Mouse (Mus musculus) stomach, embryonic 16.5 days (tissue): Measurements from ENCODE around the gene Vldlr. TPM values are rescaled to one million over a fixed set of nuclear protein-coding genes. Genes with fewer than 3 reads are reported as not detected.

Experiments used
- ATAC-seq: fragments of 200-750 bp; cut with Nextera tagmentation; 2 replicates; pipeline ENCODE4 v1.8.0; 2017; ENCODE audit warnings: moderate number of reproducible peaks, moderate TSS enrichment; ENCODE audit not compliant: insufficient read depth, low FRiP score
- H3K27ac ChIP-seq: fragments of 300-500 bp; sonication (generic); 2 replicates; pipeline ENCODE4 v1.5.1; 2014; ENCODE audit warnings: low read length
- H3K27me3 ChIP-seq: fragments of 300-500 bp; sonication (generic); 2 replicates; pipeline ENCODE4 v1.6.1; 2014; ENCODE audit warnings: low read length, control low read depth, mixed read lengths; ENCODE audit not compliant: control insufficient read depth, insufficient read depth
- H3K36me3 ChIP-seq: fragments of 300-500 bp; sonication (generic); 2 replicates; pipeline ENCODE4 v1.6.1; 2014; ENCODE audit warnings: low read length; ENCODE audit not compliant: control insufficient read depth, insufficient read depth
- H3K4me1 ChIP-seq: fragments of 300-500 bp; sonication (generic); 2 replicates; pipeline ENCODE4 v1.6.1; 2014; ENCODE audit warnings: low read length, control low read depth, mixed read lengths; ENCODE audit not compliant: control insufficient read depth, insufficient read depth
- H3K4me2 ChIP-seq: fragments of 300-500 bp; sonication (generic); 2 replicates; pipeline ENCODE4 v1.6.1; 2014; ENCODE audit warnings: low read depth, low read length, mixed read lengths
- H3K4me3 ChIP-seq: fragments of 300-500 bp; sonication (generic); replicated peaks from 2 replicates; pipeline ENCODE4 v1.5.1; 2014; ENCODE audit warnings: mild to moderate bottlenecking, low read length
- H3K9ac ChIP-seq: fragments of 300-500 bp; sonication (generic); 2 replicates; pipeline ENCODE4 v1.6.1; 2014; ENCODE audit warnings: low read length
- H3K9me3 ChIP-seq: fragments of 300-500 bp; sonication (generic); replicated peaks from 2 replicates; pipeline ENCODE4 v1.6.1; 2016; ENCODE audit warnings: low read length, control low read depth; ENCODE audit not compliant: control insufficient read depth
- WGBS: fragments of 180-500 bp; shearing (Covaris S2); extraction: QIAGEN DNeasy Blood & Tissue Kit; methylation state at CpG from one replicate; pipeline ENCODE4 v1.1.7; 2014; 5-methylcytosine and 5-hydroxymethylcytosine counted together
- polyA plus RNA-seq: library from polyadenylated mRNA; unstranded; fragments of >200 nt; fragmentation: Nextera tagmentation; extraction: Ambion mirVana; gene quantifications from 2 replicates; pipeline ENCODE4 v1.2.1, GENCODE M21; 2015

The Vldlr gene
- polyA plus RNA-seq, 1 experiment from 2014 or later, result 9.0 TPM

GRCm38 (mm10) chr19:27255678-27256077, 39.4 kb downstream of the Vldlr start:
- WGBS, result 78% methylated on average over 3 of the region's 3 CpGs

GRCm38 (mm10) chr19:27260102-27260501, 43.8 kb downstream of the Vldlr start:
- Histone ChIP-seq H3K9ac (no peak overlapping the region), H3K27ac (no peak overlapping the region), H3K9me3 (no peaks in the 10 kb centered on the region), H3K27me3 (no peaks in the 10 kb centered on the region), H3K4me2 (no peak overlapping the region), H3K4me3 (no peak overlapping the region), H3K4me1 (no peaks in the 10 kb centered on the region), H3K36me3 (no peaks in the 10 kb centered on the region)
- 53% methylated on average over 4 of the region's 4 CpGs for WGBS
- ATAC-seq, result no peak

More at GRCm38 (mm10) chr19:27255678-27256077, 39.4 kb downstream of the Vldlr start:
- H3K4me2 ChIP-seq, result no peak overlapping the region
- H3K9ac ChIP-seq, result no peak overlapping the region
- no peaks in the 10 kb centered on the region for H3K4me1 ChIP-seq
- H3K9me3 ChIP-seq, result no peaks in the 10 kb centered on the region
- no peak for ATAC-seq
- H3K27ac ChIP-seq, result no peak overlapping the region
- no peak overlapping the region for H3K4me3 ChIP-seq
- no peaks in the 10 kb centered on the region for H3K27me3 ChIP-seq
- no peaks in the 10 kb centered on the region for H3K36me3 ChIP-seq

- Histone ChIP-seq H3K27me3 (no peaks in the 10 kb centered on the region), H3K4me2 (no peak overlapping the region), H3K4me1 (no peaks in the 10 kb centered on the region), H3K4me3 (no peak overlapping the region), H3K9me3 (no peaks in the 10 kb centered on the region), H3K27ac (no peak overlapping the region), H3K9ac (no peak overlapping the region), H3K36me3 (no peaks in the 10 kb centered on the region)
- ATAC-seq, result no peak
- 83% methylated on average over 8 of the region's 8 CpGs for WGBS
Observed at GRCm38 (mm10) chr19:27260621-27261278, 44.5 kb downstream of the Vldlr start.

- H3K9ac ChIP-seq, result no peak overlapping the region
- ATAC-seq, result no peak
Observed at GRCm38 (mm10) chr19:27262141-27262540, 45.9 kb downstream of the Vldlr start.

GRCm38 (mm10) chr19:27273385-27273784, 57.1 kb downstream of the Vldlr start:
- no peak overlapping the region for H3K4me2 ChIP-seq
- no peak overlapping the region for H3K4me3 ChIP-seq
- H3K9me3 ChIP-seq, result no peaks in the 10 kb centered on the region
- no peaks in the 10 kb centered on the region for H3K36me3 ChIP-seq
- H3K9ac ChIP-seq, result no peak overlapping the region
- WGBS, result 60% methylated on average over 2 of the region's 2 CpGs
- no peak overlapping the region for H3K27ac ChIP-seq
- no peak for ATAC-seq
- H3K27me3 ChIP-seq, result no peaks in the 10 kb centered on the region
- no peaks in the 10 kb centered on the region for H3K4me1 ChIP-seq

More at GRCm38 (mm10) chr19:27262141-27262540, 45.9 kb downstream of the Vldlr start:
- no peak overlapping the region for H3K27ac ChIP-seq
- 84% methylated on average over 3 of the region's 3 CpGs for WGBS
- H3K4me2 ChIP-seq, result no peak overlapping the region
- no peaks in the 10 kb centered on the region for H3K9me3 ChIP-seq
- no peaks in the 10 kb centered on the region for H3K27me3 ChIP-seq
- no peaks in the 10 kb centered on the region for H3K36me3 ChIP-seq
- no peaks in the 10 kb centered on the region for H3K4me1 ChIP-seq
- H3K4me3 ChIP-seq, result no peak overlapping the region

GRCm38 (mm10) chr19:27274382-27274781, 58.1 kb downstream of the Vldlr start:
- no peaks in the 10 kb centered on the region for H3K36me3 ChIP-seq
- H3K9me3 ChIP-seq, result no peaks in the 10 kb centered on the region
- H3K4me3 ChIP-seq, result no peak overlapping the region
- no peak for ATAC-seq
- WGBS, result 81% methylated on average over 1 of the region's 1 CpGs
- no peak overlapping the region for H3K4me2 ChIP-seq
- H3K4me1 ChIP-seq, result no peaks in the 10 kb centered on the region
- no peak overlapping the region for H3K27ac ChIP-seq
- H3K27me3 ChIP-seq, result no peaks in the 10 kb centered on the region
- no peak overlapping the region for H3K9ac ChIP-seq

- H3K4me2 ChIP-seq, result no peak overlapping the region
- H3K36me3 ChIP-seq, result no peaks in the 10 kb centered on the region
- H3K27ac ChIP-seq, result no peak overlapping the region
- no peak for ATAC-seq
- H3K9ac ChIP-seq, result no peak overlapping the region
- 69% methylated on average over 2 of the region's 2 CpGs for WGBS
- H3K9me3 ChIP-seq, result no peaks in the 10 kb centered on the region
- no peaks in the 10 kb centered on the region for H3K27me3 ChIP-seq
- H3K4me1 ChIP-seq, result no peaks in the 10 kb centered on the region
- H3K4me3 ChIP-seq, result no peak overlapping the region
Observed at GRCm38 (mm10) chr19:27279174-27279573, 62.9 kb downstream of the Vldlr start.

Other genes starting within 250 kb of the Vldlr start
- gene Kcnv2, start 106.1 kb downstream of the Vldlr start, polyA plus RNA-seq, result 0.05 TPM in 1 of 2 replicates, not detected in the other
- gene Pum3, start 213.3 kb downstream of the Vldlr start, polyA plus RNA-seq, result 62.5 and 68.2 TPM in 2 replicates